Comparison of ENCODE assay signal across 15 mouse cellular contexts in the genomic region with DNA sequence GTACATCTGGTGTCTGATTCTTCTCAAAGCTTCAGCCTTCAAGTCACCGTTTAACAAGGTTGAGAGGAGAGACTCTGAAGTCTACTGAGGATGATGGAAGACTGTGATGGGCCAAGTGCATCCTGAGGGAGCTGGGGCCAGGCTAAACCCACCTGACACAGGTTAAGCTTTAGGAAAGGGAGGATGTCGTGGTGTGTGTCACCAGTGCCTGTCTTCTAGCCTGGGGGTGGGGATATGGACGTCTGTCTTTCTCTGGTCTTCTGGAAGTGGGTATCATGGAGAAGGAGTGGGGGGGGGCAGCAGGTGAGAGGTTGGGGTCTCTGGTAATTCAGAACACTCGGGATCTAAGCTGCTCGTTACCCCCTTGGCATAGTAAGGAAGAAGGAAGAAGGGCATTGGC.
"Had no signal": no experiment of that assay in that cellular context is flagged by ENCODE, and none has a peak within 500 bp of the region (broad histone marks: within the 10 kb centered on the region; RNA-seq: fewer than 3 reads in every experiment).

No protein-coding gene starts in this region.

- H3K4me2 ChIP-seq: neural tube, embryonic 12.5 days; neural tube, embryonic 13.5 days; neural tube, embryonic 15.5 days; stomach, embryonic 15.5 days had no signal

- H3K4me3 ChIP-seq: neural tube, embryonic 12.5 days; neural tube, embryonic 13.5 days; neural tube, embryonic 15.5 days; stomach, embryonic 15.5 days had no signal

- H3K9me3 ChIP-seq: neural tube, embryonic 12.5 days; neural tube, embryonic 13.5 days; neural tube, embryonic 15.5 days; stomach, embryonic 15.5 days had no signal

- H3K4me1 ChIP-seq: neural tube, embryonic 12.5 days had no signal

- DNase-seq: retina, postnatal 1 day; right cerebral cortex, adult 18-20 months; right cerebral cortex, postnatal 14 days; right cerebral cortex, postnatal 25 days; right cerebral cortex, postnatal 4 days; spleen, adult 18-20 months; thymus, adult 18-20 months; thymus, adult 2 months; thymus, postnatal 25 days; thymus, postnatal 36 days had no signal

- H3K36me3 ChIP-seq: neural tube, embryonic 12.5 days; neural tube, embryonic 13.5 days; neural tube, embryonic 15.5 days; stomach, embryonic 15.5 days had no signal

- H3K27ac ChIP-seq: neural tube, embryonic 12.5 days; neural tube, embryonic 13.5 days; neural tube, embryonic 15.5 days; stomach, embryonic 15.5 days; stomach, postnatal 0 days had no signal

- H3K9ac ChIP-seq: neural tube, embryonic 12.5 days; neural tube, embryonic 13.5 days; neural tube, embryonic 15.5 days; stomach, embryonic 15.5 days had no signal

- H3K27me3 ChIP-seq: neural tube, embryonic 12.5 days; neural tube, embryonic 13.5 days; neural tube, embryonic 15.5 days; stomach, embryonic 15.5 days had no signal
